Mouse (Mus musculus): Measurements from ENCODE around the gene 2310007B03Rik. TPM values are rescaled to one million over a fixed set of nuclear protein-coding genes. Genes with fewer than 3 reads are reported as not detected.

2310007B03Rik gene
- polyA plus RNA-seq, 1 experiment: not detected

DNA sequence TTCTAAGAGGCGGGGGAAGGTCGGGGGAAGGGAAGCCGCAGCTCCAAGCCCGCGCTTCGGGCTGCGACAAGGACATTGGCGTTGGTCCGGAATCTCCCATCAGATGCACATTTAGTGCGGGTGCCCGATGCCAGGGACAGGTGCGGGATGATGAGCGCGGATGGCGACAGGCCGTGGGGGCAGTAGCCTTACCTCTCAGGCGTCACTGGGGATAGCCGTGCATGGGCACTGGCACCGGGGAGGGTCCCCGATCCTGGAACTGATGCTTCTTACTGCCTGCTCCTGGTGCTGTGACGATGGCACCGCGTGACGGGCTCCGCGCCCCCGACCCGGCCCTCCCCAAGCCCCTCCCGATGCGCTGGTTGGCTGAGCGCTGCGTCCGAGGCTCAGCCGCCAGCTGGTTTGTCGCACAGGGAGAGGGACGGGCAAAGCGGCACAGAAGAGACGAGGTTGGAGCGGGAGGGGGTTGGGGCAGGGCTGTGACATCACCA is 59.1 kb downstream of the 2310007B03Rik start, which contains the start of gene Kif1a:
Gene Kif1a, minus strand, starts transcription at position 381 of the 491 bp plus-strand sequence.
- no peak for DNase-seq (ENCODE audit: low read depth in 1 of 2, low spot score in 2 of 2)
- TF ChIP-seq CTCF (IDR thresholded peaks at IDR 0.05; ENCODE audit: extremely low read depth, insufficient read depth, insufficient read length, insufficient replicate concordance) (no peak), POLR2A (IDR thresholded peaks at IDR 0.05; ENCODE audit: low read depth, low read length) (no peak)
- Histone ChIP-seq H3K4me3 (ENCODE audit: extremely low read depth, insufficient read depth, insufficient read length) (peak within 1 kb of the TSS; percentile 5; the same call in 1 of the 2 replicates), H3K4me1 (ENCODE audit: control insufficient read depth, insufficient read depth, insufficient read length) (no peaks in the 10 kb centered on the region), H3K27me3 (ENCODE audit: control insufficient read depth, insufficient read depth, low read length) (peaks cover 15% of the 10 kb centered on the region), H3K27ac (ENCODE audit: insufficient read depth, low read length) (no peak within 1 kb of the TSS), H3K36me3 (ENCODE audit: control insufficient read depth, insufficient read depth, low read length) (no peaks in the 10 kb centered on the region)
- WGBS: 4% methylated on average over 39 of the region's 39 CpGs

Other genes with a start within 250 kb of the 2310007B03Rik start
- gene Capn10, start 226.6 kb downstream of the 2310007B03Rik start, polyA plus RNA-seq (2012; rRNA removed): 14.3 and 18.9 TPM in 2 replicates
- 19.1 and 20.7 TPM in 2 replicates for gene Gpr35, start 210.1 kb downstream of the 2310007B03Rik start, polyA plus RNA-seq (2012; rRNA removed)
- gene Aqp12, start 154.6 kb downstream of the 2310007B03Rik start, polyA plus RNA-seq (2012; rRNA removed): 28.4 and 28.9 TPM in 2 replicates
- 0.49 and 0.77 TPM in 2 replicates for gene Kif1a, start 59.0 kb downstream of the 2310007B03Rik start, polyA plus RNA-seq (2012; rRNA removed)
- gene Agxt, start 25.7 kb downstream of the 2310007B03Rik start, polyA plus RNA-seq (2012; rRNA removed): not detected in 2 replicates
- 0.08 and 0.16 TPM in 2 replicates for gene Crocc2, start 7.8 kb upstream of the 2310007B03Rik start, polyA plus RNA-seq (2012; rRNA removed)
- 12.5 and 12.8 TPM in 2 replicates for gene Sned1, start 74.9 kb upstream of the 2310007B03Rik start, polyA plus RNA-seq (2012; rRNA removed)
- 3.8 and 4.0 TPM in 2 replicates for gene Mterf4, start 145.0 kb upstream of the 2310007B03Rik start, polyA plus RNA-seq (2012; rRNA removed)
- gene Ppp1r7, start 181.9 kb upstream of the 2310007B03Rik start, polyA plus RNA-seq (2012; rRNA removed): 2.3 and 2.6 TPM in 2 replicates
- 1.5 and 1.7 TPM in 2 replicates for gene Pask, start 182.5 kb upstream of the 2310007B03Rik start, polyA plus RNA-seq (2012; rRNA removed)
- gene Ano7, start 213.0 kb upstream of the 2310007B03Rik start, polyA plus RNA-seq (2012; rRNA removed): 0.52 and 0.85 TPM in 2 replicates

Data from spleen, adult 2 months (tissue).